Mouse (Mus musculus): ENCODE measurements at regions not wholly inside any gene's neighbourhood (a gene's known extent, or its start where the extent isn't known, plus 50 kb on each side); places are given as distances from the start of the nearest gene placed in this dataset.

DNA sequence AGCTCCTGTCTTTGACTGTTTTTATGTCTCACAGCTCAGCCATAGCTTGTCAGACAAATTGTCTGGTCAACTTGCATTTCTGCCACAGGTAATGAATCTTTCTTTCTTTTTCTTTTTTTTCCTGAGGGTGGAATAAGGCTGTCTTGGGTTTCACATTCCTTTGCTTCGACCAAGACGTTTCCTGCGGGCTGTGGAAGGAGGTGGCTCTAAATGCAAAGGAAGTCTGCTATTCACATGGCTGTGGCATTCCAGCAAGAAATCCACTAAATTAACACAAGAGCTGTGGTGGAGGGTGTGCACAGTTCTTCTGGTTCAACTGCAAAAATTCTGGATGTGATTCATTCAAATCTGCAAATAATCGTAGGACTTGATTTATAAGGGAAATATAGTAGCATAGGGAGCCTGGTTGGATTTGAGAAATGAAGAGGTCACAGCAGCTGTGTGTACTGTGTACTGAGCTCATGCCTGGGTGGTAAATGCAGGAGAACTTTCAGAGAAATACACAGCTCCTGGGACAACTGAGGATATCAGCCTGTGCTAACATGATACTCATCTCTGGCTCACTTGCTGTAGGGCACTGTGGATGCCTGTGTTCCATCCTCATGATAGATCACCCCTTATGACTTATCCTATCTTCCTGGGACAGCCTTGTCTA, 71.2 kb upstream of the Igfbp3 start:
- TF ChIP-seq CTCF (IDR thresholded peaks at IDR 0.05; ENCODE audit: control insufficient read depth, insufficient read depth, insufficient read length) (no peak), MYOG (IDR thresholded peaks at IDR 0.05; ENCODE audit: control insufficient read depth, extremely low read depth, insufficient read length) (no peak), MAX (IDR thresholded peaks at IDR 0.05) (no peak)
